Mouse (Mus musculus): ENCODE measurements around the gene Sbno1. TPM values are rescaled to one million over a fixed set of nuclear protein-coding genes. Genes with fewer than 3 reads are reported as not detected.

Gene Sbno1
- total RNA-seq (2023; ENCODE audit: inconsistent age): 183 to 219 TPM (median 206 TPM) in 4 replicates

DNA sequence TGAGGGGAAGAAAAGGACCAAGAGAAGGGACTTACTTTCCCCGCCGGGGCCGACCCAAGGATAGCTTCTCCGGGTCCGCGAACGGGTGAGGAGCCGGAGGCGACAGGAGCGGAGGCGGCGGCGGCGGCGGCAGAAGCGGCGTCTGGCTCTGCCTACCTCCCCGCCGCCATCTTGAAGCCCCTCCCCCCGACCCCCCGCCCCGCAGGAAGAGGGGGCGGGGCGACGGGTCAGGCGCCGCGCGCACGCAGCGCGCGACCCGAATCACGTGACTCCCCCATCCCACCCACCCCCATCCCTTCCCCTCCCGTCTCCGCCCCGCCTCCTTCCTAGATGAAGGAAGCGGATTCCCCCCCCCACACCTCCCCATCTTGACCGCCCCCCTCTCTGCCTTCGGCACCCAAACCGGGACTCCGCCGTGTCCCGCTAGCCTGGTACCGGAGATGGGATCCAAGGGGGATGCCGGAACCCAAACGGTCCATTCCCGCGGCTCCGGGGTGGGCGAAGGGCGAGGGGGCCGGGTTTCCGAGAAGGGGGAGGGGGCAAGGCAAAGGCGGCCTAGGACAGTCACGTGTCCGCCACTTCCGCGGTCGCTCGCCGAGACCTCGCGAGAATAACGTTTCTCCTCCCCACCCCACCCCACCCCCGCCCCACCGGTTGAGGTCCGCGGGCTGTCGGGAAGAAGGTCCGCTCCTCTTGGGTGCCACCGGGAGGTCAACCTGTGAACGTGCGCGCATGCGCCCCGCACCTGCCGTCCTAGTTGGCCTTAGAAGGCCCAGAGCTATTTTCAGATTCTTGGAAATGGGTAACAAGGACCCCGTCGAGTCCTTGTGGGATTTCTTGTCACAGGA, at the start of gene Sbno1:
Sbno1 (minus strand) TSS at position 590 of the 848 bp plus-strand sequence.

DNA sequence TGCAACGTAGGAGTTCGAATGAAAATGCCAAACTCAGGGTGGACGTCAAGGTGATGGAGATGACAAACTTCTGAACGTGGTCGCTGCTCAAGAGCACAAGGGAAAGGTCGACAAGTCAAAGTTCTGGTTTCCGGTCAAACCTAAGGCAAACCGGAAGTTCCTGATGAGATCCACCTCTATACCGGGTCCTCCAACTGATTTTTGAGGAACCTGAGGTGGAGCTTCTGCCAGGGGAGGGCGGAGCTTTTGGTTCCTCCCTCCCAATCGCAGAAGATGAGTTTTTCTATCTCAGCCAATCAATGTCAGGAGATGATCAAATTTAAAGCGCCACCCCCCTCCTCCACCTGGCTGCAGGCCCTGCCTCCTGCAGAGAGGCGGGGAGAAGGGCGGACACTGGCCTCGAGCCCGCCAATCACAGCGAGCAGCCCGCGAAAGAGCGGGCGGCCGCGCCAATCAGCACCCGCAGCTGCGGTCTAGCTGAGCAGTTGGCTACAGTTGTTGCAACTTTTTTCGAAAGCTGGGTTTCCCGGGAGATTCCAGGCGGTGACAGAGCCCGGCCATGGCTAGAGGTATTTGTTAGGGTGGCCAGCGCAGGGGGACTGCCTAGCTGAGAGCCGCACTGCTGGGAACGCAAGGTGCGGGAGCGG, 13.8 kb upstream of the Sbno1 start, which contains the start of gene Kmt5a:
Kmt5a (plus strand) TSS at position 484 of the 647 bp plus-strand sequence.

DNA sequence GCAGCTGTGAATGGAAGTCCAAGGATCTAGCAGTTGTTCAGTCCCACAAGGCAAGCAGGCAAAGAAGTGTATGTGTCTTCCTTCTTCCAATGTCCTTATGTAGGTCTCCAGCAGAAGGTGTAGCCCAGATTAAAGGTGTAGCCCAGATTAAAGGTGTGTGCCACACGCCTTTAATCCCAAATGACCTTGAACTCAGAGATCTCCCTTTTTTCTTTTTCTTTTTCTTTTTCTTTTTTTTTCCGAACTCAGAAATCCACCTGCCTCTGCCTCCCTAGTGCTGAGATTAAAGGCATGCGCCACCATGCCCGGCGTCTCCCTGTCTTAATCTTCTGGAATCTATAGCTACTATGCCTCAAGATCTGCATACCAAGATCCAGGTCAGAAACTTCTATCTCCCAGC, 62.8 kb downstream of the Sbno1 start, which contains the start of gene Cdk2ap1:
Cdk2ap1 (minus strand) TSS at position 101 of the 400 bp plus-strand sequence.

DNA sequence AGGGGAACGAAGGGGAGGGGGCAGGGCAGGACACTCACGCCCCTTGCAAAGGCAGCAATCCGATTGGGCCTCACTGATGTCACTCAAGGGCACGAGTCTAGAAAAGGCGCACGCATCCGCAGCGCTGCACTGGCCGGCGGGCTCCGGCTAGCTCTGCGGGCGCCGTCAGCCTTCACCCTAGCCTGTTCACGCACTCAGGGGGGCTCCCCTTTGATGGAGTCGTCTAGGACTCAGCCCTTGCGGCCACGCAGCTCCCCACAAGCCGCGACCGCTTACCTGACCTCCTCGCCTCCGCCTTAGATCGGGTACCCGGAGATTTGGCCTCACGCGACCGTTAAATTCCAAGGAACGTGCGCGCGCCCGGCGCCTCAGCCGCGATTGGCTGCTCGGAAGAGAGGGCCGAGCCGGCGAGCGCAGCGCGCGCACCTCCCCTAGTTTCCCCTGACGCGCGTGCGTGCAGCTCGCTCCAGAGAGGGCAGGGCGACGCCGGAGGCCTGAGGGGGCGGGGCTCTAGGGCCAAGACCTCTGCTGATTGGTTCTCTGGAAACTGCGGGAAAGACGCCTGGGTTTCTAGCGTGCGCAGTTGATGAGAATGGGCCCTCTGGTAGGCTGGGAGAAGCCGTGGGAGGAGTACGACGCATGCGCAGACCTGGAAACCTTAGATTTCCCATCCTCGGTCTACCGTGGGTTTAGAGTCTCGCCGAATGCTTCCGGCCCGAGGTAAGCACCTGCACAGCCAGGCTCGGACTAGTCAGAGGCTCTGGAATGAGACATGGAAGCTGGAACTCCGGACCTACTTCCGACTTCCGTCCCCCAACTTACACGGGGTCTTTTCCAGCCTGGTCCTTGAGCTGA, 98.1 kb downstream of the Sbno1 start, which contains the start of the genes Mphosph9 and 2810006K23Rik:
Mphosph9 (minus strand) TSS at position 463 of the 855 bp plus-strand sequence.
2810006K23Rik (plus strand) TSS at position 580 of the 855 bp plus-strand sequence.

Other genes starting within 250 kb of the Sbno1 start
- gene Pitpnm2, start 176.2 kb downstream of the Sbno1 start, total RNA-seq (2023; ENCODE audit: inconsistent age): 57.6 to 60.2 TPM (median 58.2 TPM) in 4 replicates
- gene Mphosph9, start 98.0 kb downstream of the Sbno1 start, total RNA-seq (2023; ENCODE audit: inconsistent age): 22.6 to 34.6 TPM (median 30.4 TPM) in 4 replicates
- gene 2810006K23Rik, start 97.9 kb downstream of the Sbno1 start, total RNA-seq (2023; ENCODE audit: inconsistent age): 4.7 to 7.1 TPM (median 6.1 TPM) in 4 replicates
- 98.9 to 113 TPM (median 107 TPM) in 4 replicates for gene Cdk2ap1, start 62.9 kb downstream of the Sbno1 start, total RNA-seq (2023; ENCODE audit: inconsistent age)
- 48.6 to 55.1 TPM (median 54.1 TPM) in 4 replicates for gene Kmt5a, start 13.9 kb upstream of the Sbno1 start, total RNA-seq (2023; ENCODE audit: inconsistent age)
- 153 to 158 TPM (median 154 TPM) in 4 replicates for gene Rilpl2, start 52.4 kb upstream of the Sbno1 start, total RNA-seq (2023; ENCODE audit: inconsistent age)
- gene Snrnp35, start 57.1 kb upstream of the Sbno1 start, total RNA-seq (2023; ENCODE audit: inconsistent age): 15.0 to 23.3 TPM (median 18.6 TPM) in 4 replicates
- 2.3 to 3.0 TPM (median 2.6 TPM) in 4 replicates for gene Rilpl1, start 105.4 kb upstream of the Sbno1 start, total RNA-seq (2023; ENCODE audit: inconsistent age)
- 97.8 to 118 TPM (median 104 TPM) in 4 replicates for gene Tmed2, start 114.7 kb upstream of the Sbno1 start, total RNA-seq (2023; ENCODE audit: inconsistent age)
- gene Ddx55, start 126.9 kb upstream of the Sbno1 start, total RNA-seq (2023; ENCODE audit: inconsistent age): 40.4 to 44.1 TPM (median 42.1 TPM) in 4 replicates
- 28.5 to 30.5 TPM (median 30.1 TPM) in 4 replicates for gene Eif2b1, start 153.1 kb upstream of the Sbno1 start, total RNA-seq (2023; ENCODE audit: inconsistent age)
- 35.9 to 40.2 TPM (median 37.1 TPM) in 4 replicates for gene Gtf2h3, start 153.1 kb upstream of the Sbno1 start, total RNA-seq (2023; ENCODE audit: inconsistent age)
- gene Atp6v0a2, start 202.6 kb upstream of the Sbno1 start, total RNA-seq (2023; ENCODE audit: inconsistent age): 50.5 to 59.9 TPM (median 51.4 TPM) in 4 replicates

All from B cell, adult (primary cell).